Mouse (Mus musculus) ES-Bruce4 (cell line): ENCODE measurements around the gene Ttc28. TPM values are rescaled to one million over a fixed set of nuclear protein-coding genes. Genes with fewer than 3 reads are reported as not detected.

Experiments
- H3K27ac ChIP-seq: 2 replicates; pipeline ENCODE4 v1.5.1; 2012; ENCODE audit warnings: low read length, inconsistent platforms; ENCODE audit not compliant: insufficient read depth
- H3K27me3 ChIP-seq: 2 replicates; pipeline ENCODE4 v1.6.1; 2012; ENCODE audit warnings: mild to moderate bottlenecking, low read length, inconsistent platforms; ENCODE audit not compliant: control insufficient read depth, poor library complexity, insufficient read depth, severe bottlenecking
- H3K36me3 ChIP-seq: 2 replicates; pipeline ENCODE4 v1.6.1; 2012; ENCODE audit warnings: inconsistent platforms, mild to moderate bottlenecking, low read length, moderate library complexity; ENCODE audit not compliant: control insufficient read depth, poor library complexity, insufficient read depth, severe bottlenecking
- H3K4me1 ChIP-seq: one replicate; pipeline ENCODE4 v1.8.1; 2011; ENCODE audit warnings: low read length; ENCODE audit not compliant: control insufficient read depth, insufficient read depth
- H3K4me3 ChIP-seq: 2 replicates; pipeline ENCODE4 v1.5.1; 2011; ENCODE audit warnings: low read depth, mild to moderate bottlenecking, low read length
- H3K9ac ChIP-seq: 2 replicates; pipeline ENCODE4 v1.6.1; 2012; ENCODE audit warnings: low read depth, mild to moderate bottlenecking, inconsistent platforms; ENCODE audit not compliant: poor library complexity, severe bottlenecking
- H3K9me3 ChIP-seq: replicated peaks from 2 replicates; pipeline ENCODE4 v1.6.1; 2012; ENCODE audit warnings: mild to moderate bottlenecking, low read length, inconsistent platforms; ENCODE audit not compliant: control insufficient read depth, poor library complexity, insufficient read depth, severe bottlenecking
- CTCF ChIP-seq: IDR thresholded peaks from one replicate; pipeline ENCODE4 v1.8.1; 2011; ENCODE audit warnings: low read depth, low read length
- EP300 ChIP-seq: IDR thresholded peaks from 2 replicates; pipeline ENCODE4 v1.6.1; 2011; ENCODE audit warnings: low read depth, low read length; ENCODE audit not compliant: insufficient read depth
- POLR2A ChIP-seq: IDR thresholded peaks from one replicate; pipeline ENCODE4 v1.8.1; 2011; ENCODE audit warnings: low read length; ENCODE audit not compliant: insufficient read depth
- polyA plus RNA-seq: library from polyadenylated mRNA; stranded (reverse); fragments of >200 nt; gene quantifications from 2 replicates; pipeline ENCODE4 v1.2.4, GENCODE M21; 2011; ENCODE audit warnings: low read depth; ENCODE audit not compliant: missing spikeins, insufficient read depth, insufficient read length

Gene Ttc28
- polyA plus RNA-seq, 1 experiment, result 2.5 TPM

GRCm38 (mm10) chr5:111200915-111201610 lies 321.5 kb downstream of the Ttc28 start:
- H3K4me3 ChIP-seq, result no peak overlapping the region
- H3K27me3 ChIP-seq, result no peaks in the 10 kb centered on the region
- H3K9me3 ChIP-seq, result no peaks in the 10 kb centered on the region
- no peak overlapping the region for H3K27ac ChIP-seq
- no peak for TF ChIP-seq POLR2A
- TF ChIP-seq CTCF, result no peak
- TF ChIP-seq EP300, result no peak
- no peak overlapping the region for H3K9ac ChIP-seq
- H3K4me1 ChIP-seq, result no peaks in the 10 kb centered on the region
- no peaks in the 10 kb centered on the region for H3K36me3 ChIP-seq

- H3K27me3 ChIP-seq, result no peaks in the 10 kb centered on the region
- no peaks in the 10 kb centered on the region for H3K4me1 ChIP-seq
- no peak overlapping the region for H3K9ac ChIP-seq
- TF ChIP-seq EP300 (no peak), POLR2A (no peak), CTCF (no peak)
- H3K27ac ChIP-seq, result no peak overlapping the region
- H3K9me3 ChIP-seq, result no peaks in the 10 kb centered on the region
- no peaks in the 10 kb centered on the region for H3K36me3 ChIP-seq
- no peak overlapping the region for H3K4me3 ChIP-seq
Measured at GRCm38 (mm10) chr5:111204221-111204620, 324.6 kb downstream of the Ttc28 start.

- Histone ChIP-seq H3K4me3 (no peak overlapping the region), H3K36me3 (no peaks in the 10 kb centered on the region), H3K4me1 (no peaks in the 10 kb centered on the region), H3K9ac (no peak overlapping the region), H3K27me3 (no peaks in the 10 kb centered on the region), H3K9me3 (no peaks in the 10 kb centered on the region), H3K27ac (no peak overlapping the region)
- TF ChIP-seq CTCF, result no peak
- TF ChIP-seq POLR2A, result no peak
- no peak for TF ChIP-seq EP300
Measured at GRCm38 (mm10) chr5:111204976-111205586, 325.5 kb downstream of the Ttc28 start.

- no peaks in the 10 kb centered on the region for H3K4me1 ChIP-seq
- no peaks in the 10 kb centered on the region for H3K36me3 ChIP-seq
- H3K27ac ChIP-seq, result no peak overlapping the region
Measured at GRCm38 (mm10) chr5:111205817-111206216, 326.2 kb downstream of the Ttc28 start.

GRCm38 (mm10) chr5:111207924-111208659 lies 328.5 kb downstream of the Ttc28 start:
- Histone ChIP-seq H3K4me1 (no peaks in the 10 kb centered on the region), H3K27ac (no peak overlapping the region), H3K4me3 (no peak overlapping the region), H3K36me3 (no peaks in the 10 kb centered on the region), H3K9me3 (no peaks in the 10 kb centered on the region), H3K9ac (no peak overlapping the region), H3K27me3 (no peaks in the 10 kb centered on the region)
- TF ChIP-seq CTCF, result peak; percentile 56
- no peak for TF ChIP-seq EP300

More at GRCm38 (mm10) chr5:111205817-111206216, 326.2 kb downstream of the Ttc28 start:
- Histone ChIP-seq H3K9ac (no peak overlapping the region), H3K9me3 (no peaks in the 10 kb centered on the region), H3K4me3 (no peak overlapping the region), H3K27me3 (no peaks in the 10 kb centered on the region)
- TF ChIP-seq CTCF (no peak), POLR2A (no peak), EP300 (no peak)

- H3K9ac ChIP-seq, result no peak overlapping the region
- no peaks in the 10 kb centered on the region for H3K4me1 ChIP-seq
- H3K27me3 ChIP-seq, result no peaks in the 10 kb centered on the region
- no peaks in the 10 kb centered on the region for H3K9me3 ChIP-seq
- no peak overlapping the region for H3K27ac ChIP-seq
- no peak overlapping the region for H3K4me3 ChIP-seq
- TF ChIP-seq CTCF, result peak; percentile 83
- no peak for TF ChIP-seq POLR2A
- no peak for TF ChIP-seq EP300
- H3K36me3 ChIP-seq, result no peaks in the 10 kb centered on the region
Measured at GRCm38 (mm10) chr5:111208660-111208969, 329.0 kb downstream of the Ttc28 start.
